Mouse (Mus musculus): ENCODE results near the gene Dph1. TPM values are rescaled to one million over a fixed set of nuclear protein-coding genes. Genes with fewer than 3 reads are reported as not detected.

Dph1 gene
- polyA plus RNA-seq, 1 experiment from 2014 or later, result 14.9 TPM

- Histone ChIP-seq H3K27me3 (no peaks in the 10 kb centered on the region), H3K4me1 (replicated peaks) (peaks cover 3% of the 10 kb centered on the region), H3K9ac (replicated peaks) (no peak overlapping the region), H3K4me3 (replicated peaks) (no peak overlapping the region), H3K27ac (no peak overlapping the region; the same call in 1 of the 2 replicates), H3K36me3 (peaks cover 31% of the 10 kb centered on the region), H3K9me3 (no peaks in the 10 kb centered on the region), H3K4me2 (replicated peaks) (no peak overlapping the region)
- 84% methylated on average over 18 of the region's 18 CpGs for WGBS
- ATAC-seq, result no peak
These were observed 38.2 kb downstream of the Dph1 start for GRCm38 (mm10) chr11:75152603-75153557.

- Histone ChIP-seq H3K27ac (no peak overlapping the region), H3K4me2 (replicated peaks) (no peak overlapping the region), H3K4me3 (replicated peaks) (no peak overlapping the region), H3K9me3 (no peaks in the 10 kb centered on the region), H3K9ac (replicated peaks) (no peak overlapping the region), H3K36me3 (peaks cover 27% of the 10 kb centered on the region), H3K27me3 (no peaks in the 10 kb centered on the region), H3K4me1 (replicated peaks) (peaks cover 15% of the 10 kb centered on the region)
- WGBS, result 78% methylated on average over 1 of the region's 1 CpGs
- ATAC-seq, result no peak
These were observed 40.7 kb downstream of the Dph1 start for GRCm38 (mm10) chr11:75150346-75150745.

GRCm38 (mm10) chr11:75148332-75149035 lies 42.6 kb downstream of the Dph1 start:
- Histone ChIP-seq H3K4me2 (replicated peaks) (no peak overlapping the region), H3K27ac (peak overlapping the region; percentile 79; the same call in 1 of the 2 replicates), H3K4me3 (replicated peaks) (no peak overlapping the region), H3K9me3 (no peaks in the 10 kb centered on the region), H3K4me1 (replicated peaks) (peaks cover 15% of the 10 kb centered on the region), H3K36me3 (peaks cover 43% of the 10 kb centered on the region), H3K27me3 (no peaks in the 10 kb centered on the region), H3K9ac (replicated peaks) (no peak overlapping the region)
- WGBS, result 96% methylated on average over 10 of the region's 11 CpGs
- no peak for ATAC-seq

- Histone ChIP-seq H3K27ac (peak overlapping the region; percentile 79), H3K4me3 (replicated peaks) (no peak overlapping the region), H3K36me3 (peaks cover 45% of the 10 kb centered on the region), H3K27me3 (no peaks in the 10 kb centered on the region), H3K9ac (replicated peaks) (no peak overlapping the region; the same call in 1 of the 2 replicates), H3K9me3 (no peaks in the 10 kb centered on the region), H3K4me1 (replicated peaks) (peaks cover 15% of the 10 kb centered on the region), H3K4me2 (replicated peaks) (no peak overlapping the region)
- 74% methylated on average over 3 of the region's 3 CpGs for WGBS
- peak; percentile 77 for ATAC-seq
These were observed 43.2 kb downstream of the Dph1 start for GRCm38 (mm10) chr11:75147846-75148168.

GRCm38 (mm10) chr11:75147106-75147845 lies 43.8 kb downstream of the Dph1 start:
- WGBS, result 57% methylated on average over 11 of the region's 11 CpGs

GRCm38 (mm10) chr11:75145841-75146240 lies 45.2 kb downstream of the Dph1 start:
- H3K9me3 ChIP-seq, result no peaks in the 10 kb centered on the region
- H3K4me3 ChIP-seq (replicated peaks), result no peak overlapping the region
- no peak overlapping the region for H3K9ac ChIP-seq (replicated peaks)
- peaks cover 49% of the 10 kb centered on the region for H3K36me3 ChIP-seq
- H3K27me3 ChIP-seq, result no peaks in the 10 kb centered on the region
- no peak for ATAC-seq
- no peak overlapping the region for H3K4me2 ChIP-seq (replicated peaks)
- H3K27ac ChIP-seq, result no peak overlapping the region
- 92% methylated on average over 2 of the region's 2 CpGs for WGBS
- peaks cover 18% of the 10 kb centered on the region for H3K4me1 ChIP-seq (replicated peaks)

More at GRCm38 (mm10) chr11:75147106-75147845, 43.8 kb downstream of the Dph1 start:
- H3K9me3 ChIP-seq, result no peaks in the 10 kb centered on the region
- H3K4me2 ChIP-seq (replicated peaks), result no peak overlapping the region
- H3K27ac ChIP-seq, result peak overlapping the region; percentile 79
- H3K4me3 ChIP-seq (replicated peaks), result no peak overlapping the region
- ATAC-seq, result peak; percentile 79
- peak overlapping the region; percentile 29; the same call in 1 of the 2 replicates for H3K9ac ChIP-seq (replicated peaks)
- H3K27me3 ChIP-seq, result no peaks in the 10 kb centered on the region
- peaks cover 15% of the 10 kb centered on the region for H3K4me1 ChIP-seq (replicated peaks)
- peaks cover 50% of the 10 kb centered on the region for H3K36me3 ChIP-seq

- WGBS, result 94% methylated on average over 4 of the region's 4 CpGs
- no peaks in the 10 kb centered on the region for H3K27me3 ChIP-seq
These were observed 48.3 kb downstream of the Dph1 start for GRCm38 (mm10) chr11:75142749-75143148.

GRCm38 (mm10) chr11:75141913-75142312 lies 49.1 kb downstream of the Dph1 start:
- no peaks in the 10 kb centered on the region for H3K9me3 ChIP-seq
- H3K4me2 ChIP-seq (replicated peaks), result no peak overlapping the region
- H3K36me3 ChIP-seq, result peaks cover 51% of the 10 kb centered on the region
- WGBS, result 95% methylated on average over 1 of the region's 1 CpGs
- peaks cover 12% of the 10 kb centered on the region for H3K4me1 ChIP-seq (replicated peaks)
- ATAC-seq, result no peak
- H3K27ac ChIP-seq, result 0 out of 2 replicates have a peak overlapping the region, but pooled peaks have one; percentile 11
- no peak overlapping the region for H3K9ac ChIP-seq (replicated peaks)
- no peaks in the 10 kb centered on the region for H3K27me3 ChIP-seq
- no peak overlapping the region for H3K4me3 ChIP-seq (replicated peaks)

More at GRCm38 (mm10) chr11:75142749-75143148, 48.3 kb downstream of the Dph1 start:
- Histone ChIP-seq H3K4me1 (replicated peaks) (peaks cover 19% of the 10 kb centered on the region), H3K36me3 (peaks cover 56% of the 10 kb centered on the region), H3K4me2 (replicated peaks) (no peak overlapping the region), H3K9ac (replicated peaks) (no peak overlapping the region), H3K27ac (no peak overlapping the region), H3K4me3 (replicated peaks) (no peak overlapping the region), H3K9me3 (no peaks in the 10 kb centered on the region)
- no peak for ATAC-seq

- H3K9me3 ChIP-seq, result no peaks in the 10 kb centered on the region
- H3K27ac ChIP-seq, result no peak overlapping the region
- peaks cover 9% of the 10 kb centered on the region for H3K4me1 ChIP-seq (replicated peaks)
- WGBS, result 86% methylated on average over 3 of the region's 3 CpGs
- H3K9ac ChIP-seq (replicated peaks), result no peak overlapping the region
- no peak overlapping the region for H3K4me2 ChIP-seq (replicated peaks)
- H3K36me3 ChIP-seq, result peaks cover 51% of the 10 kb centered on the region
- ATAC-seq, result no peak
- H3K27me3 ChIP-seq, result no peaks in the 10 kb centered on the region
- no peak overlapping the region for H3K4me3 ChIP-seq (replicated peaks)
These were observed 50.0 kb downstream of the Dph1 start for GRCm38 (mm10) chr11:75141038-75141437.

- Histone ChIP-seq H3K27ac (no peak overlapping the region), H3K4me3 (replicated peaks) (no peak overlapping the region), H3K4me1 (replicated peaks) (peaks cover 9% of the 10 kb centered on the region), H3K9me3 (no peaks in the 10 kb centered on the region), H3K4me2 (replicated peaks) (no peak overlapping the region), H3K36me3 (peaks cover 51% of the 10 kb centered on the region), H3K9ac (replicated peaks) (no peak overlapping the region), H3K27me3 (no peaks in the 10 kb centered on the region)
- no peak for ATAC-seq
- 86% methylated on average over 5 of the region's 5 CpGs for WGBS
These were observed 50.6 kb downstream of the Dph1 start for GRCm38 (mm10) chr11:75140431-75140830.

GRCm38 (mm10) chr11:75139122-75139963 lies 51.7 kb downstream of the Dph1 start:
- no peak overlapping the region for H3K4me3 ChIP-seq (replicated peaks)
- H3K4me2 ChIP-seq (replicated peaks), result no peak overlapping the region
- H3K36me3 ChIP-seq, result peaks cover 43% of the 10 kb centered on the region
- no peaks in the 10 kb centered on the region for H3K9me3 ChIP-seq
- H3K9ac ChIP-seq (replicated peaks), result no peak overlapping the region; the same call in 1 of the 2 replicates
- peak overlapping the region; percentile 9; the same call in 1 of the 2 replicates for H3K27ac ChIP-seq
- no peak for ATAC-seq
- WGBS, result 70% methylated on average over 11 of the region's 11 CpGs
- H3K4me1 ChIP-seq (replicated peaks), result peaks cover 11% of the 10 kb centered on the region
- no peaks in the 10 kb centered on the region for H3K27me3 ChIP-seq

Measured in midbrain, embryonic 13.5 days (tissue).